Mouse (Mus musculus) G1E (cell line): ENCODE results near the gene Zkscan1.

Experiments used
- CTCF ChIP-seq: IDR thresholded peaks from 2 replicates; pipeline ENCODE4 v1.5.1; 2012; ENCODE audit warnings: low read depth, low read length, inconsistent platforms, mixed read lengths
- GATA1 ChIP-seq: IDR thresholded peaks from 2 replicates; pipeline ENCODE4 v1.6.1; 2012; ENCODE audit warnings: borderline replicate concordance, low read length, inconsistent platforms, mixed read lengths
- GATA2 ChIP-seq: IDR thresholded peaks from 2 replicates; pipeline ENCODE4 v1.6.1; 2012; ENCODE audit warnings: low read depth, low read length, inconsistent platforms, borderline replicate concordance
- POLR2AphosphoS5 ChIP-seq: IDR thresholded peaks from 2 replicates; pipeline ENCODE4 v1.6.1; 2012; ENCODE audit warnings: low read depth, low read length, inconsistent platforms; ENCODE audit not compliant: insufficient replicate concordance
- TAL1 ChIP-seq: conservative IDR thresholded peaks from 2 replicates; pipeline ENCODE4 v1.6.1; 2012; ENCODE audit warnings: low read depth, low read length, inconsistent platforms, mixed read lengths

GRCm38 (mm10) chr5:138083936-138084335, 948 bp upstream of the Zkscan1 start:
- TF ChIP-seq CTCF (no peak), POLR2AphosphoS5 (no peak), TAL1 (no peak), GATA2 (no peak), GATA1 (no peak)
